8 mouse cellular contexts compared by ENCODE assay signal in the genomic region with DNA sequence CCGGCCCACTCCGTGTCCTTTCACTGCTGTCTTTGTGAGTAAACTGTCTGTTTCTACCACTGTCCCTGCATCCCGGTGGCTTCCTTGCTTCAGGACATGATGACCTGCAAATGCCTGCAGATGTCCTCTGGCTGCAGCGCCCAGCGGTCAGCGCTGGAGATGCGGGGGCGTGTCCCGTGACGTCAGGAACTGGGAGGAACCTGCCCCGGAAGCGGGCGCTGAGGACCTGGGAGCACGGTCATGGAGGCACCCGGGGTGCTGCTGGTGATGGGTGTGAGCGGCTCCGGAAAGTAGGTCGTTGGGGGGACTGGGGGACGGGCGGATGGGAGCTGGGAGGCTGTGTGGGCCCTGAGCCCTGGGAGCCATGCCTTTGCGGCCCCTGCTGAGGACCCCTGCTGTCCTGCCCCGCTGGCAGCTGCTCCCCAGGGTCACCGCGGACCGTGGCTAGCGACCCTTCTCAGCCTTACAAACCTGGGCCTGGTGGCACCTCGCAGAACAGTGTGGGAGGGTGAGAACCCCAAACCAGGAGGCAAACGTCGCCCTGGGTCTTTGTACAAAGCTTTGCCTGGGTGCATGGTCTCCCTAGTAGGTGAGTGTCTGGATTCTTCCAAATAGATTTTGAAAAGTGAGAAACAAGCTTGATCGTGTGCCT. TPM values are rescaled to one million over a fixed set of nuclear protein-coding genes. Genes with fewer than 3 reads are reported as not detected.
DNase-seq lines count a peak whose midpoint lies in the region; ATAC-seq and TF ChIP-seq lines count a peak whose summit lies in the region.

TSS of gene Idnk (plus strand) at position 203 of the 652 bp plus-strand sequence.

- peak within 1 kb of the TSS; percentile 96 for H3K4me2 ChIP-seq in forebrain, embryonic 13.5 days
- H3K4me2 ChIP-seq in heart, postnatal 0 days (ENCODE audit: low read depth, low read length): peak within 1 kb of the TSS; percentile 76
- peak within 1 kb of the TSS; percentile 98 for H3K4me2 ChIP-seq in liver, embryonic 15.5 days
- H3K4me2 ChIP-seq in neural tube, embryonic 11.5 days (ENCODE audit: low read depth): peak within 1 kb of the TSS; percentile 98
- peak within 1 kb of the TSS; percentile 88 for H3K4me2 ChIP-seq in stomach, embryonic 16.5 days (ENCODE audit: low read depth, low read length)

- no peak for TF ChIP-seq EP300 in ES-Bruce4 (IDR thresholded peaks at IDR 0.05; ENCODE audit: insufficient read depth, low read depth, low read length)
- TF ChIP-seq EP300 in heart, postnatal 0 days (IDR thresholded peaks at IDR 0.05; ENCODE audit: low read depth): no peak

- H3K27me3 ChIP-seq in ES-Bruce4 (ENCODE audit: control insufficient read depth, insufficient read depth, low read length, poor library complexity, severe bottlenecking): no peaks in the 10 kb centered on the region
- no peaks in the 10 kb centered on the region for H3K27me3 ChIP-seq in forebrain, embryonic 13.5 days
- H3K27me3 ChIP-seq in heart, postnatal 0 days (ENCODE audit: control insufficient read depth, insufficient read depth, low read length): no peaks in the 10 kb centered on the region
- no peaks in the 10 kb centered on the region for H3K27me3 ChIP-seq in liver, embryonic 15.5 days
- H3K27me3 ChIP-seq in neural tube, embryonic 11.5 days (ENCODE audit: control insufficient read depth, insufficient read depth, low read length): no peaks in the 10 kb centered on the region
- no peaks in the 10 kb centered on the region for H3K27me3 ChIP-seq in stomach, embryonic 16.5 days (ENCODE audit: control insufficient read depth, insufficient read depth, low read length)

- peak within 1 kb of the TSS; percentile 88 for H3K4me3 ChIP-seq in ES-Bruce4 (ENCODE audit: low read depth, low read length)
- H3K4me3 ChIP-seq in forebrain, embryonic 13.5 days: peak within 1 kb of the TSS; percentile 93
- H3K4me3 ChIP-seq in heart, postnatal 0 days (ENCODE audit: low read depth, low read length): peak within 1 kb of the TSS; percentile 70
- H3K4me3 ChIP-seq in liver, embryonic 15.5 days (replicated peaks): peak within 1 kb of the TSS; percentile 87
- peak within 1 kb of the TSS; percentile 80 for H3K4me3 ChIP-seq in neural tube, embryonic 11.5 days (ENCODE audit: low read depth, low read length)
- H3K4me3 ChIP-seq in stomach, embryonic 16.5 days (replicated peaks; ENCODE audit: low read length): peak within 1 kb of the TSS; percentile 87

- no peak within 1 kb of the TSS for H3K27ac ChIP-seq in ES-Bruce4 (ENCODE audit: insufficient read depth, low read length)
- H3K27ac ChIP-seq in forebrain, embryonic 13.5 days: peak within 1 kb of the TSS; percentile 63
- peak within 1 kb of the TSS; percentile 69 for H3K27ac ChIP-seq in heart, postnatal 0 days (ENCODE audit: low read depth)
- peak within 1 kb of the TSS; percentile 81 for H3K27ac ChIP-seq in liver, embryonic 15.5 days (replicated peaks)
- H3K27ac ChIP-seq in neural tube, embryonic 11.5 days (ENCODE audit: low read depth, low read length): no peak within 1 kb of the TSS
- H3K27ac ChIP-seq in stomach, embryonic 16.5 days (ENCODE audit: low read length): peak within 1 kb of the TSS; percentile 75

- TF ChIP-seq CTCF in ES-Bruce4 (IDR thresholded peaks at IDR 0.05; ENCODE audit: low read depth, low read length): no peak
- peak; percentile 23; the same call in 1 of the 2 replicates for TF ChIP-seq CTCF in heart, postnatal 0 days (IDR thresholded peaks at IDR 0.05; ENCODE audit: low read depth)

- TF ChIP-seq POLR2A in ES-Bruce4 (IDR thresholded peaks at IDR 0.05; ENCODE audit: insufficient read depth, low read length): peak; percentile 54

- peak within 1 kb of the TSS; percentile 60 for H3K9ac ChIP-seq in ES-Bruce4 (ENCODE audit: low read depth, poor library complexity, severe bottlenecking)
- peak within 1 kb of the TSS; percentile 88 for H3K9ac ChIP-seq in forebrain, embryonic 13.5 days
- peak within 1 kb of the TSS; percentile 60 for H3K9ac ChIP-seq in heart, postnatal 0 days (replicated peaks; ENCODE audit: low read depth, low read length)
- H3K9ac ChIP-seq in liver, embryonic 15.5 days: peak within 1 kb of the TSS; percentile 76
- H3K9ac ChIP-seq in neural tube, embryonic 11.5 days (ENCODE audit: low read length): peak within 1 kb of the TSS; percentile 80
- peak within 1 kb of the TSS; percentile 84 for H3K9ac ChIP-seq in stomach, embryonic 16.5 days (ENCODE audit: low read length)

- H3K9me3 ChIP-seq in ES-Bruce4 (replicated peaks; ENCODE audit: control insufficient read depth, insufficient read depth, low read length, poor library complexity, severe bottlenecking): no peaks in the 10 kb centered on the region
- no peaks in the 10 kb centered on the region for H3K9me3 ChIP-seq in forebrain, embryonic 13.5 days (replicated peaks)
- H3K9me3 ChIP-seq in heart, postnatal 0 days (replicated peaks; ENCODE audit: control insufficient read depth, low read length): no peaks in the 10 kb centered on the region
- H3K9me3 ChIP-seq in liver, embryonic 15.5 days (replicated peaks): no peaks in the 10 kb centered on the region; the same call in 1 of the 2 replicates
- no peaks in the 10 kb centered on the region for H3K9me3 ChIP-seq in neural tube, embryonic 11.5 days (ENCODE audit: control insufficient read depth, low read length)
- 0 out of 2 replicates have a peak, but pooled peaks cover 2% of the 10 kb centered on the region for H3K9me3 ChIP-seq in stomach, embryonic 16.5 days (replicated peaks; ENCODE audit: control insufficient read depth, low read length)

- H3K36me3 ChIP-seq in ES-Bruce4 (ENCODE audit: control insufficient read depth, insufficient read depth, low read length, poor library complexity, severe bottlenecking): 0 out of 2 replicates have a peak, but pooled peaks cover 4% of the 10 kb centered on the region
- peaks cover 30% of the 10 kb centered on the region for H3K36me3 ChIP-seq in forebrain, embryonic 13.5 days (ENCODE audit: poor library complexity, severe bottlenecking)
- H3K36me3 ChIP-seq in heart, postnatal 0 days (replicated peaks; ENCODE audit: control insufficient read depth, insufficient read depth, low read length): peaks cover 20% of the 10 kb centered on the region
- peaks cover 23% of the 10 kb centered on the region for H3K36me3 ChIP-seq in liver, embryonic 15.5 days (replicated peaks)
- peaks cover 14% of the 10 kb centered on the region for H3K36me3 ChIP-seq in neural tube, embryonic 11.5 days (ENCODE audit: control insufficient read depth, insufficient read depth, low read length)
- peaks cover 14% of the 10 kb centered on the region; the same call in 1 of the 2 replicates for H3K36me3 ChIP-seq in stomach, embryonic 16.5 days (ENCODE audit: control insufficient read depth, insufficient read depth, low read length)

- WGBS in forebrain, embryonic 13.5 days: 0% methylated on average over 30 of the region's 30 CpGs
- WGBS in heart, postnatal 0 days: under 1% methylated on average over 30 of the region's 30 CpGs
- under 1% methylated on average over 30 of the region's 30 CpGs for WGBS in liver, embryonic 15.5 days (ENCODE audit: insufficient replicate concordance)
- WGBS in neural tube, embryonic 11.5 days: under 1% methylated on average over 30 of the region's 30 CpGs
- WGBS in stomach, embryonic 16.5 days: 1% methylated on average over 30 of the region's 30 CpGs

- peak; percentile 87 for DNase-seq in heart, postnatal 0 days (ENCODE audit: low spot score)
- peak; percentile 92 to 97 for DNase-seq in kidney, postnatal 36 days
- peak; percentile 92 for DNase-seq in neural tube, embryonic 11.5 days (ENCODE audit: low spot score)

- no peaks in the 10 kb centered on the region for H3K4me1 ChIP-seq in ES-Bruce4 (ENCODE audit: control insufficient read depth, insufficient read depth, low read length)
- 0 out of 2 replicates have a peak, but pooled peaks cover 7% of the 10 kb centered on the region for H3K4me1 ChIP-seq in forebrain, embryonic 13.5 days
- no peaks in the 10 kb centered on the region; the same call in 1 of the 2 replicates for H3K4me1 ChIP-seq in heart, postnatal 0 days (ENCODE audit: control insufficient read depth, insufficient read depth)
- H3K4me1 ChIP-seq in liver, embryonic 15.5 days (replicated peaks): peaks cover 21% of the 10 kb centered on the region
- H3K4me1 ChIP-seq in neural tube, embryonic 11.5 days (ENCODE audit: control insufficient read depth, insufficient read depth, low read length): peaks cover 4% of the 10 kb centered on the region; the same call in 1 of the 2 replicates
- H3K4me1 ChIP-seq in stomach, embryonic 16.5 days (ENCODE audit: control insufficient read depth, insufficient read depth, low read length): peaks cover 5% of the 10 kb centered on the region; the same call in 1 of the 2 replicates

- peak; percentile 76 for ATAC-seq in cerebellum, adult (ENCODE audit: insufficient number of reproducible peaks, low FRiP score, low TSS enrichment)
- ATAC-seq in forebrain, embryonic 13.5 days: peak; percentile 88
- ATAC-seq in heart, postnatal 0 days (ENCODE audit: insufficient read depth, low read depth): peak; percentile 92
- peak; percentile 83 for ATAC-seq in liver, embryonic 15.5 days (ENCODE audit: insufficient read depth)
- ATAC-seq in neural tube, embryonic 11.5 days (ENCODE audit: insufficient read depth, low FRiP score, low TSS enrichment): peak; percentile 88
- peak; percentile 83 for ATAC-seq in stomach, embryonic 16.5 days (ENCODE audit: insufficient read depth, low FRiP score)

RNA-seq across cellular contexts. Expression of gene Idnk, which starts in this region (rescaled TPM):
- polyA plus RNA-seq in ES-Bruce4 (2011; ENCODE audit: insufficient read depth, insufficient read length, low read depth, missing spikeins): 25.1 and 28.9 TPM in 2 replicates
- polyA plus RNA-seq in forebrain, embryonic 13.5 days (2015; fragmentation: Nextera tagmentation; extraction: Ambion mirVana): 66.5 and 73.2 TPM in 2 replicates
- 17.4 and 23.2 TPM in 2 replicates for total RNA-seq in heart, postnatal 0 days (2014; rRNA removed; ENCODE audit: low replicate concordance)
- polyA plus RNA-seq in heart, postnatal 0 days (2015; fragmentation: Nextera tagmentation; extraction: Ambion mirVana): 33.3 and 36.3 TPM in 2 replicates
- polyA plus RNA-seq in liver, embryonic 15.5 days (2015; fragmentation: Nextera tagmentation; extraction: Ambion mirVana): 17.2 and 18.8 TPM in 2 replicates
- polyA plus RNA-seq in neural tube, embryonic 11.5 days (2014; fragmentation: Nextera tagmentation; extraction: Ambion mirVana): 46.3 and 54.4 TPM in 2 replicates
- 36.8 and 41.7 TPM in 2 replicates for polyA plus RNA-seq in stomach, embryonic 16.5 days (2015; fragmentation: Nextera tagmentation; extraction: Ambion mirVana)

Comparison
In these comparisons a context has a peak if more than half of its experiments do, and no peak if none do; other contexts are left out.
1. H3K27ac ChIP-seq: peak in forebrain, embryonic 13.5 days (single experiment), heart, postnatal 0 days (single experiment), liver, embryonic 15.5 days (single experiment) and stomach, embryonic 16.5 days (single experiment); none in ES-Bruce4 (single experiment) and neural tube, embryonic 11.5 days (single experiment).
2. Peak in every context shown above with its lines, with median percentiles within 50 percentile points of each other: H3K4me3 ChIP-seq, H3K9ac ChIP-seq, ATAC-seq, H3K4me2 ChIP-seq and DNase-seq.